10 mouse cellular contexts compared by ENCODE assay signal in genomic region chr10:42582566-42583110, GRCm38 (mm10). TPM values are rescaled to one million over a fixed set of nuclear protein-coding genes. Genes with fewer than 3 reads are reported as not detected.
DNase-seq lines count a peak whose midpoint lies in the region; ATAC-seq lines count a peak whose summit lies in the region.
"Had no signal": no experiment of that assay in that cellular context is flagged by ENCODE, and none has a peak within 500 bp of the region (broad histone marks: within the 10 kb centered on the region; RNA-seq: fewer than 3 reads in every experiment).

No protein-coding gene starts in this region.

- H3K36me3 ChIP-seq in embryonic facial prominence, embryonic 10.5 days (replicated peaks): no peaks in the 10 kb centered on the region
- H3K36me3 ChIP-seq in forebrain, embryonic 15.5 days: no peaks in the 10 kb centered on the region
- H3K36me3 ChIP-seq in midbrain, embryonic 12.5 days: no peaks in the 10 kb centered on the region

- peaks cover 57% of the 10 kb centered on the region for H3K4me1 ChIP-seq in embryonic facial prominence, embryonic 10.5 days
- peaks cover 80% of the 10 kb centered on the region for H3K4me1 ChIP-seq in forebrain, embryonic 15.5 days
- H3K4me1 ChIP-seq in midbrain, embryonic 12.5 days: peaks cover 71% of the 10 kb centered on the region

- peak overlapping the region; percentile 68 for H3K9ac ChIP-seq in forebrain, embryonic 15.5 days (replicated peaks)
- peak overlapping the region; percentile 78 for H3K9ac ChIP-seq in midbrain, embryonic 12.5 days (replicated peaks)

- H3K27ac ChIP-seq in embryonic facial prominence, embryonic 10.5 days (replicated peaks): peak overlapping the region; percentile 81
- peak overlapping the region; percentile 79 for H3K27ac ChIP-seq in forebrain, embryonic 15.5 days (replicated peaks)
- peak overlapping the region; percentile 50 for H3K27ac ChIP-seq in midbrain, embryonic 12.5 days (replicated peaks)

- WGBS in embryonic facial prominence, embryonic 10.5 days: under 1% methylated on average over 44 of the region's 44 CpGs
- WGBS in forebrain, embryonic 15.5 days: under 1% methylated on average over 44 of the region's 44 CpGs
- WGBS in midbrain, embryonic 12.5 days: under 1% methylated on average over 44 of the region's 44 CpGs

- no peak for ATAC-seq in forebrain, embryonic 15.5 days (replicated peaks)
- no peak for ATAC-seq in midbrain, embryonic 12.5 days (ENCODE audit: low FRiP score, low read depth)
- ATAC-seq in megakaryocyte progenitor cell, adult 5-6 weeks (replicated peaks; ENCODE audit: poor library complexity): no peak

- peak overlapping the region; percentile 57 for H3K4me3 ChIP-seq in embryonic facial prominence, embryonic 10.5 days
- H3K4me3 ChIP-seq in forebrain, embryonic 15.5 days: peak overlapping the region; percentile 58
- H3K4me3 ChIP-seq in midbrain, embryonic 12.5 days: peak overlapping the region; percentile 60
- H3K4me3 ChIP-seq: myocyte had no signal

- DNase-seq in kidney, postnatal 4 days: peak; percentile 16 to 37
- no peak for DNase-seq in kidney, adult 8-10 months
- peak; percentile 69 for DNase-seq in embryonic facial prominence, embryonic 10.5 days (ENCODE audit: low spot score)
- DNase-seq in right cerebral cortex, adult 18-20 months: no peak
- DNase-seq: cerebellum, adult 9-11 months had no signal

- H3K27me3 ChIP-seq in embryonic facial prominence, embryonic 10.5 days (replicated peaks; ENCODE audit: low read depth, poor library complexity, severe bottlenecking): peaks cover 100% of the 10 kb centered on the region
- no peaks in the 10 kb centered on the region for H3K27me3 ChIP-seq in forebrain, embryonic 15.5 days
- H3K27me3 ChIP-seq in midbrain, embryonic 12.5 days: peaks cover 90% of the 10 kb centered on the region

- peaks cover 4% of the 10 kb centered on the region; the same call in 1 of the 2 replicates for H3K9me3 ChIP-seq in embryonic facial prominence, embryonic 10.5 days
- H3K9me3 ChIP-seq in forebrain, embryonic 15.5 days: no peaks in the 10 kb centered on the region
- 0 out of 2 replicates have a peak, but pooled peaks cover 4% of the 10 kb centered on the region for H3K9me3 ChIP-seq in midbrain, embryonic 12.5 days

- H3K4me2 ChIP-seq in forebrain, embryonic 15.5 days (replicated peaks): peak overlapping the region; percentile 66
- peak overlapping the region; percentile 74 for H3K4me2 ChIP-seq in midbrain, embryonic 12.5 days (replicated peaks)

RNA-seq across cellular contexts. Expression of gene Nr2e1, which starts 0.8 kb away (rescaled TPM):
- polyA plus RNA-seq in embryonic facial prominence, embryonic 10.5 days (2016; fragmentation: Nextera tagmentation; extraction: Ambion mirVana): 10.4 and 11.5 TPM in 2 replicates
- 35.4 and 40.5 TPM in 2 replicates for polyA plus RNA-seq in forebrain, embryonic 15.5 days (2015; fragmentation: Nextera tagmentation; extraction: Ambion mirVana)
- 35.2 and 46.5 TPM in 2 replicates for polyA plus RNA-seq in midbrain, embryonic 12.5 days (2016; fragmentation: Nextera tagmentation; extraction: Ambion mirVana)
- not detected in 2 replicates for total RNA-seq in megakaryocyte progenitor cell, adult 5-6 weeks (2015)
- total RNA-seq in megakaryocyte progenitor cell, adult 5-6 weeks (2017): not detected in 2 replicates
- polyA plus RNA-seq: myocyte; stomach, embryonic 16.5 days had no signal

RNA-seq across cellular contexts. Expression of gene Ostm1, which starts 1.0 kb away (rescaled TPM):
- 15.4 and 15.7 TPM in 2 replicates for polyA plus RNA-seq in embryonic facial prominence, embryonic 10.5 days (2016; fragmentation: Nextera tagmentation; extraction: Ambion mirVana)
- polyA plus RNA-seq in forebrain, embryonic 15.5 days (2015; fragmentation: Nextera tagmentation; extraction: Ambion mirVana): 50.8 and 51.5 TPM in 2 replicates
- 35.4 and 40.1 TPM in 2 replicates for polyA plus RNA-seq in midbrain, embryonic 12.5 days (2016; fragmentation: Nextera tagmentation; extraction: Ambion mirVana)
- total RNA-seq in megakaryocyte progenitor cell, adult 5-6 weeks (2015): 40.5 and 42.3 TPM in 2 replicates
- 46.4 and 47.3 TPM in 2 replicates for total RNA-seq in megakaryocyte progenitor cell, adult 5-6 weeks (2017)

Comparison
In these comparisons a context has a peak if more than half of its experiments do, and no peak if none do; other contexts are left out.
1. DNase-seq: peak in kidney, postnatal 4 days (2 of 2) and embryonic facial prominence, embryonic 10.5 days (single experiment); none in kidney, adult 8-10 months (0 of 2) and right cerebral cortex, adult 18-20 months (single experiment).
2. Peak in every context shown above with its lines, with median percentiles within 50 percentile points of each other: H3K27ac ChIP-seq and H3K4me3 ChIP-seq.